Mouse (Mus musculus): ENCODE results near the gene Il34. TPM values are rescaled to one million over a fixed set of nuclear protein-coding genes. Genes with fewer than 3 reads are reported as not detected.
A peak's percentile ranks its signal among the peaks of the same experiment; 100 is the strongest.

Gene Il34
- polyA plus RNA-seq, 1 experiment from 2014 or later = 0.44 TPM

DNA sequence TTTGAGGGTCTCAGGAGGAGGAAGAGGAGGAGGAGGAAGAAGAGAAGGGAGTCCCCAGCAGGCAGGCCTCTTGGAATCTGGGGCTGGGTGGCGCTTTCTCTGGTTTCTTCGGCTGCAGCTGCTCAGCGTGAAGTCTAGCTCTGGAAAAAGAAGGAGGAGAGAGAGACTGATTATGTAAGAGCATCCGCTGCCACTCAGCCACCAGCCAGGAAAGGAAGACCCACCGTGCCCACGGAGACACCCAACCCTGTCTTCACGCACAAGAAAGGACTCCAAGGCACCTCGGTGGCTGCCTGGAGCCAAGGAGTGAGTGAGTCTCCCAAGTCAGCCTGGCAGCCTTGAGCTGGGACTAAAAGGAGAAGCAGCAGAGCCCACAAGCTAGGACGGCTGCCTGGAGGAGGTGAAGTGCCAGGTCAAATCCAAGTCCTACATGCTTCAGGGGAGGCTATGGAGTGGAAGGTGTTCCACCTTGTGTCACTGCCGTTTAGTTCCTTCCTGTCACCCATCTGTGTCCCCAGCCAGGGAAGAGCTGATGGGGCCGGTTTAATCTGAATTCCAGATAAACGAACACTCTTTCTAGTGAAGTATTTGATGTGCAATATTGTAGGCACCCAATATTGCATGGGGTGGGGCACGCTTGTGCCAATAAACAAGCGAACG is 50.1 kb downstream of the Il34 start:
- no peak overlapping the region for H3K27ac ChIP-seq
- H3K9me3 ChIP-seq = no peaks in the 10 kb centered on the region
- H3K36me3 ChIP-seq = no peaks in the 10 kb centered on the region
- 61% methylated on average over 15 of the region's 15 CpGs for WGBS
- no peak overlapping the region for H3K9ac ChIP-seq (replicated peaks)
- no peak overlapping the region for H3K4me2 ChIP-seq
- ATAC-seq (ENCODE audit: insufficient number of reproducible peaks, insufficient read depth, low FRiP score, low TSS enrichment, low read depth) = no peak; the same call in 1 of the 2 replicates
- H3K4me3 ChIP-seq (replicated peaks) = no peak overlapping the region
- H3K27me3 ChIP-seq = no peaks in the 10 kb centered on the region
- peaks cover 7% of the 10 kb centered on the region; the same call in 1 of the 2 replicates for H3K4me1 ChIP-seq (replicated peaks)

DNA sequence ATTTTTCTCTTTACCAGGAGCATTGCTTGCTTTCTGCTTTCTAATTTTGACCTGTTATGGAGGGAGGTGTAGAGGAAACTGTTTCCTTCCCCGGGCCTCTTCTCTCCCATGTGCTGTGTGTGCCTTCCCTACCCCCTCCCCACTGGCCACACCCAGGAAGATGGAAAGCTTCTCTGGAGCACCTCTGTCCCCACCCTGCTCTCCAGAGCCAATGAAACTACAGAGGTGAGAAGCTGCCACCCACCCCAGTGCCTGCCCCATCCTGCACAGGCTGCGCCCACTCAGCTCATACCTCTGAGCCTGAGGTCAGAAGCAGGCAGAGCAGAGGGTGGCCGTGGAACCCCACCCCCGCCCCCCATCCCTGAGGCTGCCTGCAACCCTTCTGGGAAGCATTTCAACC is 51.0 kb downstream of the Il34 start:
- no peak overlapping the region for H3K4me2 ChIP-seq
- no peak overlapping the region for H3K9ac ChIP-seq (replicated peaks)
- peaks cover 7% of the 10 kb centered on the region; the same call in 1 of the 2 replicates for H3K4me1 ChIP-seq (replicated peaks)
- no peaks in the 10 kb centered on the region for H3K9me3 ChIP-seq
- ATAC-seq (ENCODE audit: insufficient number of reproducible peaks, insufficient read depth, low FRiP score, low TSS enrichment, low read depth) = no peak; the same call in 1 of the 2 replicates
- no peaks in the 10 kb centered on the region for H3K27me3 ChIP-seq
- no peaks in the 10 kb centered on the region for H3K36me3 ChIP-seq
- 46% methylated on average over 4 of the region's 4 CpGs for WGBS
- no peak overlapping the region for H3K4me3 ChIP-seq (replicated peaks)
- H3K27ac ChIP-seq = no peak overlapping the region

GRCm38 (mm10) chr8:110751490-110751889 is 54.2 kb downstream of the Il34 start:
- H3K27ac ChIP-seq = no peak overlapping the region
- H3K4me2 ChIP-seq = no peak overlapping the region
- no peak for ATAC-seq (ENCODE audit: insufficient number of reproducible peaks, insufficient read depth, low FRiP score, low TSS enrichment, low read depth)
- 80% methylated on average over 5 of the region's 5 CpGs for WGBS
- H3K9ac ChIP-seq (replicated peaks) = no peak overlapping the region
- no peaks in the 10 kb centered on the region for H3K27me3 ChIP-seq
- no peaks in the 10 kb centered on the region for H3K9me3 ChIP-seq
- peaks cover 7% of the 10 kb centered on the region; the same call in 1 of the 2 replicates for H3K4me1 ChIP-seq (replicated peaks)
- H3K36me3 ChIP-seq = no peaks in the 10 kb centered on the region
- no peak overlapping the region for H3K4me3 ChIP-seq (replicated peaks)

DNA sequence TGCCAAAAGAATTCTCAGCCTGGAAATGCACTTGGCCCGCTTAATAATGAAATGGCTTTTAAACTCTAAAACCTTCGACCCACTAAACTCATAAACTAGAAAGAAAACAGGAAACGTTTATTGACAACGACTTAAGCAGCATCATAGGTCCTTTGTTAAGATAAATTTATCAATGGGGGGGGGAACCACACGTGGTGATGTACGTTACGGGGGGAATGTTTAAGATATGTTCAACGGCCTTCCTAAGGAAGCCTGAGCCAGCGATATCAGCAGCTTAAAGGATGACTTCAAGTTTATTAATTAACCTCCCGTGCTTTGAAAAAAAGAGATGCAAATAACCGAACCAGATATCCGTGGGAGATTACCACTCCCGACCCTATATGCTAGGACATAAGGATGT is 55.5 kb downstream of the Il34 start:
- Histone ChIP-seq H3K9ac (replicated peaks) (no peak overlapping the region), H3K4me2 (no peak overlapping the region), H3K4me1 (replicated peaks) (peaks cover 7% of the 10 kb centered on the region; the same call in 1 of the 2 replicates), H3K27ac (no peak overlapping the region), H3K9me3 (no peaks in the 10 kb centered on the region), H3K4me3 (replicated peaks) (no peak overlapping the region), H3K36me3 (no peaks in the 10 kb centered on the region), H3K27me3 (no peaks in the 10 kb centered on the region)
- ATAC-seq (ENCODE audit: insufficient number of reproducible peaks, insufficient read depth, low FRiP score, low TSS enrichment, low read depth) = no peak
- WGBS = 46% methylated on average over 13 of the region's 13 CpGs

DNA sequence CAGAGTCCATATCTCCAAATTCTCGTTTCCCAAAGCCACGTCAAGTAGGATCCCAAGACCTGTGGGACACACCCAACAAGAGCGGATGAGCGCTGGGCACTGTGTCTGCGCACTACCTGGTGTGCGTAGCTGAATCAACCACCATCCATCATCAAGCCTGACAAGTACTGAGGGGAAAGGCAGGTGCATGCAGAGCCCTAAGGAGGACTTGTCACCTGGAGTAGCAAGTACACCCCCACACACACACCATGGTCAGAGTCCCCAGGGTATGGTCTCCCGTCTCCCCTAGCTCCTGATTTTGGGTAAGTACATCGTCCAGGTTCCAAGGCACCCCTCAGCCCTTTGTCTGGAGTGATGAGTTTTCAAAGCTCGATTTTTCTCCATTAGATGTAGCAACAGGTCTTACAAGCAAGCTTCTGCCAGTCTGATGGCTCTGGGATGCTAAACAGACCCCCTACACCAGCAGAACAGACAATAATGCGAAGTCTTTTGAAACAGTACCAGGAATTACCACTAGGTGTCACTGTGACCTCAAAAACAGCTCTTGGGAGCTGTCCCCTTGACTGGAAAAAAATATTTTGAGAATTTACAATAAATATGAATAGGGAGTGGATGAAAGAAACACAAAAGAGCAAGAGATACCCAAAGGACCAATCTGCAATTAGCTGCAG is 56.1 kb downstream of the Il34 start:
- H3K36me3 ChIP-seq = no peaks in the 10 kb centered on the region
- no peak overlapping the region for H3K4me3 ChIP-seq (replicated peaks)
- H3K27ac ChIP-seq = no peak overlapping the region
- H3K9ac ChIP-seq (replicated peaks) = no peak overlapping the region
- H3K4me1 ChIP-seq (replicated peaks) = peaks cover under 1% of the 10 kb centered on the region; the same call in 1 of the 2 replicates
- 0 out of 2 replicates have a peak, but pooled peaks have one; percentile 27 for ATAC-seq (ENCODE audit: insufficient number of reproducible peaks, insufficient read depth, low FRiP score, low TSS enrichment, low read depth)
- no peak overlapping the region for H3K4me2 ChIP-seq
- H3K9me3 ChIP-seq = no peaks in the 10 kb centered on the region
- 58% methylated on average over 10 of the region's 10 CpGs for WGBS
- no peaks in the 10 kb centered on the region for H3K27me3 ChIP-seq

- no peak overlapping the region for H3K9ac ChIP-seq (replicated peaks)
- H3K27me3 ChIP-seq = no peaks in the 10 kb centered on the region
- no peaks in the 10 kb centered on the region for H3K9me3 ChIP-seq
- 56% methylated on average over 9 of the region's 9 CpGs for WGBS
- no peaks in the 10 kb centered on the region; the same call in 1 of the 2 replicates for H3K36me3 ChIP-seq
- H3K4me3 ChIP-seq (replicated peaks) = no peak overlapping the region
- ATAC-seq (ENCODE audit: insufficient number of reproducible peaks, insufficient read depth, low FRiP score, low TSS enrichment, low read depth) = no peak
- H3K4me1 ChIP-seq (replicated peaks) = no peaks in the 10 kb centered on the region
- no peak overlapping the region for H3K4me2 ChIP-seq
- no peak overlapping the region for H3K27ac ChIP-seq
These were observed 59.1 kb downstream of the Il34 start for GRCm38 (mm10) chr8:110746661-110747060.

DNA sequence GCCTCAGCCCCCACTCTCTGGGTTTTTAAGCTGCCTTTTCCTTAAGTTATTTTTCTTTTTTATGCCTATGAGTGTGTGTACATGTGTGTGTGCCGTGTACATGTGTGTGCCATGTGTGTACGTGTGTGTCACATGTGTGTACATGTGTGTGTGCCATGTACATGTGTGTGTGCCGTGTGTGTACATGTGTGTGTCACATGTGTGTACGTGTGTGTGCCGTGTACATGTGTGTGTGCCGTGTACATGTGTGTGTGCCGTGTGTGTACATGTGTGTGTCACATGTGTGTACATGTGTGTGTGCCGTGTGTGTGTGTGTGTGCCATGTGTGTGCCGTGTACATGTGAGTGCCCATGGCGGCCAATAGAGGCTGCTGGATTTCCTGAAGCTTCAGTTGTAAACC is 60.6 kb downstream of the Il34 start:
- Histone ChIP-seq H3K27ac (no peak overlapping the region), H3K9me3 (no peaks in the 10 kb centered on the region), H3K9ac (replicated peaks) (no peak overlapping the region), H3K27me3 (no peaks in the 10 kb centered on the region), H3K4me2 (no peak overlapping the region), H3K4me1 (replicated peaks) (no peaks in the 10 kb centered on the region), H3K4me3 (replicated peaks) (no peak overlapping the region), H3K36me3 (peaks cover 7% of the 10 kb centered on the region)
- no peak for ATAC-seq (ENCODE audit: insufficient number of reproducible peaks, insufficient read depth, low FRiP score, low TSS enrichment, low read depth)
- WGBS = 93% methylated on average over 10 of the region's 10 CpGs

DNA sequence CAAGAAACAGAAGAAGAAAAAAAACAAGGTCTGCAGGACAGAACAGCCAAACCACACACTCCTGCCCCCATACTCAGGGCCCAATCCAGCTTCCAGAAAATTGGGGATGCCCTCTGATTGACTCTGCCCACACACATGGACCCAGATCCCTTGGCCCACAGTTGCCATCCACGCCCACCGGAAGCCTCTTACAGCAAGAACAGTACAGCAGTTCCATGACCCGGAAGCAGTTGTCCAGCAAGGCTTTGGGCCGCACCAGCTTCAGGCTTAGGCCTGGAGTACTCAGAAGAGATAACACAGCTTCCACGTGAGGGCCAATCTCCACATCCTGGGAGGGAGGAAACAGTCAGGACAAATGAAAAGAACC is 63.3 kb downstream of the Il34 start:
- no peaks in the 10 kb centered on the region for H3K4me1 ChIP-seq (replicated peaks)
- no peak for ATAC-seq (ENCODE audit: insufficient number of reproducible peaks, insufficient read depth, low FRiP score, low TSS enrichment, low read depth)
- 86% methylated on average over 5 of the region's 5 CpGs for WGBS
- peaks cover 34% of the 10 kb centered on the region for H3K36me3 ChIP-seq
- H3K4me3 ChIP-seq (replicated peaks) = no peak overlapping the region
- no peak overlapping the region for H3K9ac ChIP-seq (replicated peaks)
- H3K27me3 ChIP-seq = no peaks in the 10 kb centered on the region
- H3K27ac ChIP-seq = no peak overlapping the region
- no peak overlapping the region for H3K4me2 ChIP-seq
- no peaks in the 10 kb centered on the region for H3K9me3 ChIP-seq

GRCm38 (mm10) chr8:110741816-110742451 is 63.8 kb downstream of the Il34 start:
- ATAC-seq (ENCODE audit: insufficient number of reproducible peaks, insufficient read depth, low FRiP score, low TSS enrichment, low read depth) = no peak
- Histone ChIP-seq H3K4me1 (replicated peaks) (no peaks in the 10 kb centered on the region), H3K36me3 (peaks cover 39% of the 10 kb centered on the region), H3K27ac (no peak overlapping the region), H3K27me3 (no peaks in the 10 kb centered on the region), H3K9me3 (no peaks in the 10 kb centered on the region), H3K4me2 (no peak overlapping the region), H3K9ac (replicated peaks) (no peak overlapping the region), H3K4me3 (replicated peaks) (no peak overlapping the region)
- 82% methylated on average over 15 of the region's 15 CpGs for WGBS

DNA sequence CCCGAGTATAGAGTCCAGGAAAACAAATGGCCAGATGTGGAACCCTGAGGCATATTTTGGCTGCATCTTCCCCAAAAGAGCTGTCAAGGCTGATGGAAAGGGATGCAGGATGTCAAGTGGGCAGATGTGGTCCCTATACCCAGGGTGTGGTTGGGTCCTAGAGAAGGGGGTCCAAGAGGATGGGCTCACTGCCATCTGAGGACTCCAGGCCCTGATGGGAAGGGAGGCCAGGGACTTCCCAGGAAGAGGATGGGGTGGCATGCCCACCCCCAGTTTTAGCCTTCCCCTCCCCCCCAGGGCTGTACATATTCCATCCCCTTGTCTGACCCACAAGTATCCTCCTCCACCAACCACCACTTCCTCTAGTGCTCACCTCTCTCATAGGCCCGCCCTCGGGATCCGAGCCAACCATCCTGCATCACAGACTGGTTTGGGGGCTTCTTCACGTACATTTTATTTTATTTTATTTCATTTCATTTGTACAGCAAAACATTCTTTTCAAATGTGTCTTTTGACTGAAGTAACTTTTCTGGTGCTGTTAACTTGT is 65.0 kb downstream of the Il34 start:
- WGBS = 93% methylated on average over 5 of the region's 5 CpGs
- Histone ChIP-seq H3K27me3 (no peaks in the 10 kb centered on the region), H3K4me1 (replicated peaks) (no peaks in the 10 kb centered on the region), H3K9me3 (no peaks in the 10 kb centered on the region), H3K27ac (no peak overlapping the region), H3K4me2 (no peak overlapping the region), H3K9ac (replicated peaks) (no peak overlapping the region), H3K36me3 (peaks cover 51% of the 10 kb centered on the region), H3K4me3 (replicated peaks) (no peak overlapping the region)
- no peak for ATAC-seq (ENCODE audit: insufficient number of reproducible peaks, insufficient read depth, low FRiP score, low TSS enrichment, low read depth)

DNA sequence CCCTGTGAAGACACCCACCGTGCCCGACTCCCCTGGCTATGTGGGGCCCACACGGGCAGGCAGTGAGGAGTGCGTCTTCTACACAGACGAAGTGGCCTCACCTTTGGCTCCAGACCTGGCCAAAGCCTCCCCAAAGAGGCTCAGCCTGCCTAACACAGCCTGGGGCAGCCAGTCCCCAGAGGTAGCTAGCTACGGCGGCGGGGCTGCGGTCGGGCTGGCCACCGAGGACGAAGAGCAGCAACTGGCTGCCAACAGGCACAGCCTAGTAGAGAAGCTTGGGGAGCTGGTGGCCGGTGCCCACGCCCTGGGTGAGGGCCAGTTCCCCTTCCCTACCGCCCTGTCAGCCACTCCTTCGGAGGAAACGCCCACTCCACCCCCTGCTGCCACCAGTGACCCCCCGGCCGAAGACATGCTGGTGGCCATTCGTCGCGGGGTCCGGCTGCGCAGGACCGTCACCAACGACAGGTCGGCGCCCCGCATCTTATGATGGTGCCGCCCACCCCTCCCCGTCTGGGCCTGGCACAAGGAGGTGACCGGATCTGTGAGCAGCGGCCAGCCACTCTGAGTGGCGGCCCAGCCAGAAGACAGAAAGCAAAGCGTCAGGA is 67.0 kb downstream of the Il34 start:
- WGBS = 94% methylated on average over 35 of the region's 35 CpGs
- Histone ChIP-seq H3K4me2 (no peak overlapping the region), H3K36me3 (peaks cover 72% of the 10 kb centered on the region), H3K9ac (replicated peaks) (no peak overlapping the region), H3K9me3 (no peaks in the 10 kb centered on the region), H3K4me3 (replicated peaks) (no peak overlapping the region), H3K27me3 (no peaks in the 10 kb centered on the region), H3K27ac (no peak overlapping the region), H3K4me1 (replicated peaks) (no peaks in the 10 kb centered on the region)
- no peak for ATAC-seq (ENCODE audit: insufficient number of reproducible peaks, insufficient read depth, low FRiP score, low TSS enrichment, low read depth)
